Mouse (Mus musculus): Measurements from ENCODE around the gene Gm609. TPM values are rescaled to one million over a fixed set of nuclear protein-coding genes. Genes with fewer than 3 reads are reported as not detected.
"Not testable (repeated sequence)": the region's sequence is repeated elsewhere in the genome, so short reads cannot be mapped to it uniquely, and the experiment has no call there.

Gm609 gene
- polyA plus RNA-seq, 1 experiment = not detected

- H3K27me3 ChIP-seq (replicated peaks) = no peaks in the 10 kb centered on the region
- no peak overlapping the region for H3K4me3 ChIP-seq (replicated peaks)
- H3K9me3 ChIP-seq = no peaks in the 10 kb centered on the region
- H3K36me3 ChIP-seq (replicated peaks; ENCODE audit: low read length) = no peaks in the 10 kb centered on the region
- H3K4me1 ChIP-seq = peaks cover 5% of the 10 kb centered on the region; the same call in 1 of the 2 replicates
- TF ChIP-seq GATA1 (IDR thresholded peaks at IDR 0.05; ENCODE audit: borderline replicate concordance, low read length) = no peak
- no peak for TF ChIP-seq FLI1 (IDR thresholded peaks at IDR 0.05; ENCODE audit: low read length)
Observed at GRCm38 (mm10) chr16:45435591-45435990, 57.2 kb downstream of the Gm609 start.

- no peaks in the 10 kb centered on the region for H3K4me1 ChIP-seq
Observed at GRCm38 (mm10) chr16:45427651-45428050, 65.1 kb downstream of the Gm609 start.

GRCm38 (mm10) chr16:45413497-45413896, 79.3 kb downstream of the Gm609 start:
- H3K4me3 ChIP-seq (replicated peaks) = no peak overlapping the region
- H3K4me1 ChIP-seq = peaks cover 11% of the 10 kb centered on the region
- no peaks in the 10 kb centered on the region for H3K36me3 ChIP-seq (replicated peaks; ENCODE audit: low read length)
- TF ChIP-seq FLI1 (IDR thresholded peaks at IDR 0.05; ENCODE audit: low read length) (no peak), GATA1 (IDR thresholded peaks at IDR 0.05; ENCODE audit: borderline replicate concordance, low read length) (no peak)
- H3K9me3 ChIP-seq = no peaks in the 10 kb centered on the region
- H3K27me3 ChIP-seq (replicated peaks) = peaks cover 4% of the 10 kb centered on the region

More at GRCm38 (mm10) chr16:45427651-45428050, 65.1 kb downstream of the Gm609 start:
- no peak for TF ChIP-seq FLI1 (IDR thresholded peaks at IDR 0.05; ENCODE audit: low read length)
- no peak for TF ChIP-seq GATA1 (IDR thresholded peaks at IDR 0.05; ENCODE audit: borderline replicate concordance, low read length)
- H3K27me3 ChIP-seq (replicated peaks) = peaks cover 2% of the 10 kb centered on the region
- H3K36me3 ChIP-seq (replicated peaks; ENCODE audit: low read length) = no peaks in the 10 kb centered on the region
- no peaks in the 10 kb centered on the region for H3K9me3 ChIP-seq
- H3K4me3 ChIP-seq (replicated peaks) = no peak overlapping the region

GRCm38 (mm10) chr16:45409064-45409446, 83.7 kb downstream of the Gm609 start:
- not testable (repeated sequence) for H3K4me1 ChIP-seq; H3K36me3 ChIP-seq (replicated peaks; ENCODE audit: low read length); H3K9me3 ChIP-seq
- peaks cover 11% of the 10 kb centered on the region for H3K27me3 ChIP-seq (replicated peaks)
- H3K4me3 ChIP-seq (replicated peaks) = peak overlapping the region; percentile 90

GRCm38 (mm10) chr16:45408425-45409063, 84.2 kb downstream of the Gm609 start, which contains the start of gene Cd200:
TSS of gene Cd200 (minus strand) at chr16:45409053.
- Histone ChIP-seq H3K9me3 (no peaks in the 10 kb centered on the region), H3K4me1 (peaks cover 8% of the 10 kb centered on the region), H3K4me3 (replicated peaks) (peak within 1 kb of the TSS; percentile 90), H3K36me3 (replicated peaks; ENCODE audit: low read length) (no peaks in the 10 kb centered on the region), H3K27me3 (replicated peaks) (peaks cover 11% of the 10 kb centered on the region)
- TF ChIP-seq GATA1 (IDR thresholded peaks at IDR 0.05; ENCODE audit: borderline replicate concordance, low read length) (no peak), FLI1 (IDR thresholded peaks at IDR 0.05; ENCODE audit: low read length) (no peak)

GRCm38 (mm10) chr16:45407645-45408400, 84.9 kb downstream of the Gm609 start:
- H3K4me3 ChIP-seq (replicated peaks) = peak overlapping the region; percentile 90
- H3K4me1 ChIP-seq = peaks cover 8% of the 10 kb centered on the region
- peaks cover 11% of the 10 kb centered on the region for H3K27me3 ChIP-seq (replicated peaks)
- TF ChIP-seq GATA1 (IDR thresholded peaks at IDR 0.05; ENCODE audit: borderline replicate concordance, low read length) (no peak), FLI1 (IDR thresholded peaks at IDR 0.05; ENCODE audit: low read length) (no peak)
- H3K9me3 ChIP-seq = no peaks in the 10 kb centered on the region
- H3K36me3 ChIP-seq (replicated peaks; ENCODE audit: low read length) = no peaks in the 10 kb centered on the region

- H3K36me3 ChIP-seq (replicated peaks; ENCODE audit: low read length) = no peaks in the 10 kb centered on the region
- TF ChIP-seq GATA1 (IDR thresholded peaks at IDR 0.05; ENCODE audit: borderline replicate concordance, low read length) (no peak), FLI1 (IDR thresholded peaks at IDR 0.05; ENCODE audit: low read length) (no peak)
- no peaks in the 10 kb centered on the region for H3K9me3 ChIP-seq
- peaks cover 11% of the 10 kb centered on the region for H3K27me3 ChIP-seq (replicated peaks)
- peaks cover 8% of the 10 kb centered on the region for H3K4me1 ChIP-seq
- no peak overlapping the region for H3K4me3 ChIP-seq (replicated peaks)
Observed at GRCm38 (mm10) chr16:45407091-45407490, 85.7 kb downstream of the Gm609 start.

GRCm38 (mm10) chr16:45402951-45403350, 89.8 kb downstream of the Gm609 start:
- no peak for TF ChIP-seq FLI1 (IDR thresholded peaks at IDR 0.05; ENCODE audit: low read length)
- no peak for TF ChIP-seq GATA1 (IDR thresholded peaks at IDR 0.05; ENCODE audit: borderline replicate concordance, low read length)
- no peaks in the 10 kb centered on the region for H3K4me1 ChIP-seq
- H3K36me3 ChIP-seq (replicated peaks; ENCODE audit: low read length) = no peaks in the 10 kb centered on the region
- no peaks in the 10 kb centered on the region for H3K9me3 ChIP-seq
- peaks cover 2% of the 10 kb centered on the region for H3K27me3 ChIP-seq (replicated peaks)
- no peak overlapping the region for H3K4me3 ChIP-seq (replicated peaks)

GRCm38 (mm10) chr16:45402036-45402435, 90.7 kb downstream of the Gm609 start:
- no peaks in the 10 kb centered on the region for H3K27me3 ChIP-seq (replicated peaks)
- no peaks in the 10 kb centered on the region for H3K36me3 ChIP-seq (replicated peaks; ENCODE audit: low read length)
- no peaks in the 10 kb centered on the region for H3K9me3 ChIP-seq
- TF ChIP-seq GATA1 (IDR thresholded peaks at IDR 0.05; ENCODE audit: borderline replicate concordance, low read length) = no peak
- TF ChIP-seq FLI1 (IDR thresholded peaks at IDR 0.05; ENCODE audit: low read length) = no peak
- no peak overlapping the region for H3K4me3 ChIP-seq (replicated peaks)
- H3K4me1 ChIP-seq = no peaks in the 10 kb centered on the region

GRCm38 (mm10) chr16:45399947-45400555, 92.7 kb downstream of the Gm609 start:
- no peak overlapping the region for H3K4me3 ChIP-seq (replicated peaks)
- no peaks in the 10 kb centered on the region for H3K9me3 ChIP-seq
- H3K4me1 ChIP-seq = no peaks in the 10 kb centered on the region
- TF ChIP-seq FLI1 (IDR thresholded peaks at IDR 0.05; ENCODE audit: low read length) (no peak), GATA1 (IDR thresholded peaks at IDR 0.05; ENCODE audit: borderline replicate concordance, low read length) (no peak)
- no peaks in the 10 kb centered on the region for H3K36me3 ChIP-seq (replicated peaks; ENCODE audit: low read length)
- no peaks in the 10 kb centered on the region for H3K27me3 ChIP-seq (replicated peaks)

Data from megakaryocyte, embryonic 14.5 days (primary cell).